Mouse (Mus musculus) gonadal fat pad, adult 2 months (tissue): ENCODE results near the gene Aplp2. TPM values are rescaled to one million over a fixed set of nuclear protein-coding genes. Genes with fewer than 3 reads are reported as not detected.

Experiments
- DNase-seq: peaks from one replicate; pipeline ENCODE4 v3.0.0-alpha.2; 2012; ENCODE audit warnings: low read depth
- polyA plus RNA-seq: library from polyadenylated mRNA; depleted of rRNA; stranded (reverse); fragments of >200 nt; gene quantifications from 2 replicates; pipeline ENCODE4 v1.2.3, GENCODE M21; 2012; rRNA removed

Gene Aplp2
- polyA plus RNA-seq, result 607 and 890 TPM in 2 replicates

- DNase-seq, result peak; percentile 79
These were observed at the start of gene Aplp2 for GRCm38 (mm10) chr9:31211690-31212499. Gene Aplp2 (minus strand): TSS chr9:31211815.

- DNase-seq, result no peak
These were observed 48.6 kb upstream of the Aplp2 start for GRCm38 (mm10) chr9:31260219-31260618.

GRCm38 (mm10) chr9:31258237-31258636 lies 46.6 kb upstream of the Aplp2 start:
- DNase-seq, result no peak

- DNase-seq, result no peak
These were observed 44.3 kb upstream of the Aplp2 start for GRCm38 (mm10) chr9:31255953-31256352.

GRCm38 (mm10) chr9:31254697-31255004 lies 43.0 kb upstream of the Aplp2 start:
- no peak for DNase-seq

GRCm38 (mm10) chr9:31253866-31254696 lies 42.5 kb upstream of the Aplp2 start:
- DNase-seq, result no peak

GRCm38 (mm10) chr9:31253311-31253734 lies 41.7 kb upstream of the Aplp2 start:
- DNase-seq, result no peak

- DNase-seq, result no peak
These were observed 40.7 kb upstream of the Aplp2 start for GRCm38 (mm10) chr9:31252182-31252799.

- DNase-seq, result no peak
These were observed 36.0 kb upstream of the Aplp2 start for GRCm38 (mm10) chr9:31247447-31248220.

- no peak for DNase-seq
These were observed 34.8 kb upstream of the Aplp2 start for GRCm38 (mm10) chr9:31246421-31246820.

- DNase-seq, result no peak
These were observed 33.4 kb upstream of the Aplp2 start for GRCm38 (mm10) chr9:31245006-31245405.

GRCm38 (mm10) chr9:31243939-31244333 lies 32.3 kb upstream of the Aplp2 start:
- no peak for DNase-seq

GRCm38 (mm10) chr9:31243306-31243938 lies 31.8 kb upstream of the Aplp2 start:
- no peak for DNase-seq

- DNase-seq, result no peak
These were observed 29.6 kb upstream of the Aplp2 start for GRCm38 (mm10) chr9:31241208-31241699.

- DNase-seq, result no peak
These were observed 29.1 kb upstream of the Aplp2 start for GRCm38 (mm10) chr9:31240522-31241207.

- DNase-seq, result no peak
These were observed 27.9 kb upstream of the Aplp2 start for GRCm38 (mm10) chr9:31239551-31239950.

GRCm38 (mm10) chr9:31238526-31238925 lies 26.9 kb upstream of the Aplp2 start:
- no peak for DNase-seq

- no peak for DNase-seq
These were observed 24.5 kb upstream of the Aplp2 start for GRCm38 (mm10) chr9:31236079-31236478.

GRCm38 (mm10) chr9:31235489-31235888 lies 23.9 kb upstream of the Aplp2 start:
- DNase-seq, result no peak

GRCm38 (mm10) chr9:31235030-31235429 lies 23.4 kb upstream of the Aplp2 start:
- DNase-seq, result no peak
